13 mouse cellular contexts compared by ENCODE assay signal in genomic region chr12:16434225-16434624, GRCm38 (mm10).
DNase-seq lines count a peak whose midpoint lies in the region; ATAC-seq and TF ChIP-seq lines count a peak whose summit lies in the region.
"Had no signal": no experiment of that assay in that cellular context is flagged by ENCODE, and none has a peak within 500 bp of the region (broad histone marks: within the 10 kb centered on the region; RNA-seq: fewer than 3 reads in every experiment).

No protein-coding gene starts in this region.

- 60% methylated on average over 1 of the region's 1 CpGs for WGBS in midbrain, embryonic 14.5 days
- 68% methylated on average over 1 of the region's 1 CpGs for WGBS in midbrain, embryonic 10.5 days
- WGBS in hindbrain, embryonic 12.5 days: 38% methylated on average over 1 of the region's 1 CpGs
- WGBS in neural tube, embryonic 15.5 days: 8% methylated on average over 1 of the region's 1 CpGs
- 50% methylated on average over 1 of the region's 1 CpGs for WGBS in lung, postnatal 0 days

- TF ChIP-seq CTCF in lung, postnatal 0 days (IDR thresholded peaks at IDR 0.05): no peak

- H3K9me3 ChIP-seq in midbrain, embryonic 14.5 days (ENCODE audit: control insufficient read depth, low read length): no peaks in the 10 kb centered on the region
- no peaks in the 10 kb centered on the region for H3K9me3 ChIP-seq in midbrain, embryonic 10.5 days (replicated peaks)
- no peaks in the 10 kb centered on the region for H3K9me3 ChIP-seq in hindbrain, embryonic 12.5 days (replicated peaks)
- no peaks in the 10 kb centered on the region for H3K9me3 ChIP-seq in neural tube, embryonic 15.5 days (replicated peaks)
- H3K9me3 ChIP-seq in lung, postnatal 0 days (ENCODE audit: low read length): no peaks in the 10 kb centered on the region
- H3K9me3 ChIP-seq: kidney, embryonic 15.5 days had no signal

- TF ChIP-seq EP300 in lung, postnatal 0 days (IDR thresholded peaks at IDR 0.05): no peak

- H3K4me3 ChIP-seq in midbrain, embryonic 14.5 days (replicated peaks; ENCODE audit: low read depth, low read length): no peak overlapping the region
- no peak overlapping the region for H3K4me3 ChIP-seq in midbrain, embryonic 10.5 days
- no peak overlapping the region for H3K4me3 ChIP-seq in hindbrain, embryonic 12.5 days
- H3K4me3 ChIP-seq in neural tube, embryonic 15.5 days (replicated peaks): no peak overlapping the region
- H3K4me3 ChIP-seq in lung, postnatal 0 days (ENCODE audit: low read depth, low read length): no peak overlapping the region
- H3K4me3 ChIP-seq: embryonic facial prominence, embryonic 13.5 days; kidney, embryonic 15.5 days had no signal

- H3K4me1 ChIP-seq in midbrain, embryonic 14.5 days (ENCODE audit: control insufficient read depth, insufficient read depth, low read length): no peaks in the 10 kb centered on the region
- H3K4me1 ChIP-seq in midbrain, embryonic 10.5 days: no peaks in the 10 kb centered on the region
- no peaks in the 10 kb centered on the region for H3K4me1 ChIP-seq in hindbrain, embryonic 12.5 days
- H3K4me1 ChIP-seq in neural tube, embryonic 15.5 days: no peaks in the 10 kb centered on the region
- no peaks in the 10 kb centered on the region for H3K4me1 ChIP-seq in lung, postnatal 0 days (ENCODE audit: insufficient read depth, low read depth, low read length)
- H3K4me1 ChIP-seq: embryonic facial prominence, embryonic 13.5 days; kidney, embryonic 15.5 days had no signal

- H3K27me3 ChIP-seq in midbrain, embryonic 14.5 days (ENCODE audit: control insufficient read depth, insufficient read depth, low read length): no peaks in the 10 kb centered on the region
- H3K27me3 ChIP-seq in midbrain, embryonic 10.5 days (ENCODE audit: low read depth, poor library complexity, severe bottlenecking): no peaks in the 10 kb centered on the region
- H3K27me3 ChIP-seq in hindbrain, embryonic 12.5 days: no peaks in the 10 kb centered on the region
- no peaks in the 10 kb centered on the region for H3K27me3 ChIP-seq in neural tube, embryonic 15.5 days (replicated peaks)
- no peaks in the 10 kb centered on the region for H3K27me3 ChIP-seq in lung, postnatal 0 days (replicated peaks; ENCODE audit: insufficient read depth, low read length)
- H3K27me3 ChIP-seq: embryonic facial prominence, embryonic 13.5 days; kidney, embryonic 15.5 days had no signal

- H3K4me2 ChIP-seq in midbrain, embryonic 14.5 days (ENCODE audit: low read length): no peak overlapping the region
- no peak overlapping the region for H3K4me2 ChIP-seq in hindbrain, embryonic 12.5 days (replicated peaks)
- H3K4me2 ChIP-seq in neural tube, embryonic 15.5 days: no peak overlapping the region
- no peak overlapping the region for H3K4me2 ChIP-seq in lung, postnatal 0 days (replicated peaks; ENCODE audit: low read depth, low read length)
- H3K4me2 ChIP-seq: embryonic facial prominence, embryonic 13.5 days; kidney, embryonic 15.5 days; liver, embryonic 11.5 days had no signal

- H3K9ac ChIP-seq in midbrain, embryonic 14.5 days (replicated peaks; ENCODE audit: low read length): no peak overlapping the region
- no peak overlapping the region for H3K9ac ChIP-seq in hindbrain, embryonic 12.5 days
- no peak overlapping the region for H3K9ac ChIP-seq in neural tube, embryonic 15.5 days (replicated peaks)
- H3K9ac ChIP-seq in lung, postnatal 0 days (replicated peaks; ENCODE audit: low read depth): no peak overlapping the region
- H3K9ac ChIP-seq: embryonic facial prominence, embryonic 13.5 days; kidney, embryonic 15.5 days had no signal

- no peaks in the 10 kb centered on the region for H3K36me3 ChIP-seq in midbrain, embryonic 14.5 days (ENCODE audit: control insufficient read depth, insufficient read depth, low read length)
- H3K36me3 ChIP-seq in midbrain, embryonic 10.5 days: no peaks in the 10 kb centered on the region
- no peaks in the 10 kb centered on the region for H3K36me3 ChIP-seq in hindbrain, embryonic 12.5 days
- no peaks in the 10 kb centered on the region for H3K36me3 ChIP-seq in neural tube, embryonic 15.5 days
- no peaks in the 10 kb centered on the region for H3K36me3 ChIP-seq in lung, postnatal 0 days (ENCODE audit: insufficient read depth, low read length)
- H3K36me3 ChIP-seq: embryonic facial prominence, embryonic 13.5 days; kidney, embryonic 15.5 days had no signal

- 0 out of 2 replicates have a peak, but pooled peaks have one; percentile 31 for ATAC-seq in midbrain, embryonic 14.5 days (ENCODE audit: low FRiP score, low TSS enrichment)
- peak; percentile 89 for ATAC-seq in hindbrain, embryonic 12.5 days (ENCODE audit: low FRiP score)
- ATAC-seq in neural tube, embryonic 15.5 days (ENCODE audit: low FRiP score): peak; percentile 50; the same call in 1 of the 2 replicates
- no peak for ATAC-seq in lung, postnatal 0 days

- H3K27ac ChIP-seq in midbrain, embryonic 14.5 days (replicated peaks; ENCODE audit: low read depth, low read length): no peak overlapping the region
- H3K27ac ChIP-seq in midbrain, embryonic 10.5 days (replicated peaks): no peak overlapping the region
- no peak overlapping the region for H3K27ac ChIP-seq in hindbrain, embryonic 12.5 days
- no peak overlapping the region for H3K27ac ChIP-seq in neural tube, embryonic 15.5 days (replicated peaks)
- H3K27ac ChIP-seq in lung, postnatal 0 days (ENCODE audit: low read length): no peak overlapping the region
- H3K27ac ChIP-seq: embryonic facial prominence, embryonic 13.5 days; kidney, embryonic 15.5 days had no signal

- DNase-seq in cerebellum, postnatal 14 days: peak; percentile 15 to 51
- DNase-seq in cerebellum, adult 8-10 months: no peak
- DNase-seq in midbrain, embryonic 14.5 days: no peak
- DNase-seq in midbrain, embryonic 10.5 days (ENCODE audit: low spot score): no peak
- DNase-seq in adrenal gland, postnatal 25 days: no peak
- no peak for DNase-seq in lung, postnatal 0 days (ENCODE audit: low spot score)
- DNase-seq: right cerebral cortex, postnatal 14 days; thymus, postnatal 25 days had no signal

Comparison
In these comparisons a context has a peak if more than half of its experiments do, and no peak if none do; other contexts are left out.
1. DNase-seq: peak in cerebellum, postnatal 14 days (2 of 2); none in cerebellum, adult 8-10 months (single experiment), midbrain, embryonic 14.5 days (single experiment), midbrain, embryonic 10.5 days (single experiment), adrenal gland, postnatal 25 days (single experiment) and lung, postnatal 0 days (single experiment).